Mouse (Mus musculus): ENCODE measurements around the gene Atp5b.

Atp5b gene

GRCm38 (mm10) chr10:128097587-128097971 is 14.5 kb downstream of the Atp5b start:
- peak; percentile 92 to 94 for DNase-seq

DNA sequence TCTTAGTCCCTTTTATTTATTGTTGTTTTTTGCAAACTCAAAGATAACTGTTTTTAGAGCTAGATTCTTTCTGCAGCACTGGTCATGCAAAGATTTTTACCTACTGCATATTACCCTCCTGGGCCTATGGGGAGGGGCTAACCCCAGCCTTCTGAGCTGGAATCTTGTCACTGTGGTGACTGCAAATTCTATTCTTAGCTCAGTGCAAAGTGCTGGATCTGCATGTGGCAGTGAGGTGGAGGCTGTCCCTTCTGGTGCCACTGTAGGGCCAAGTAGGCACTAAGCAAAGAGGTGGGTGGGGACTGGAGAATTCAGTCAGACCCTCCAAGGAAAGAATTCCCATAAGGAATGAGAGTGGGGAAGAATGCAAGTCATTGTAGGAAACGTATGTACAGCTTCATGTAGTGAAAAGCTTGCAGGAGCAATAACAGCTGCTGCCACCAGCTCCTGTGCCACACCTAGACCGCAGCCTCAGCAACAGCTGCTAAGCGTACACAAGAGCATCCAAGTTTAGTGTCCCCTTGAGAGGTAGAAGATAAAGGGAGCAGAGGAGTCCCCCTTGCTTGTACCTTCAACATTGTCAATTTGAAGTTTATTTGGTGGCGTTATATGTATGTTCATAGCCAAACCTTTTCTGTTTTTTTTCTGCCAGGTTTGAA is 27.2 kb downstream of the Atp5b start:
- DNase-seq: no peak

- no peak for DNase-seq
These were observed 28.2 kb downstream of the Atp5b start for GRCm38 (mm10) chr10:128111227-128111626.

DNA sequence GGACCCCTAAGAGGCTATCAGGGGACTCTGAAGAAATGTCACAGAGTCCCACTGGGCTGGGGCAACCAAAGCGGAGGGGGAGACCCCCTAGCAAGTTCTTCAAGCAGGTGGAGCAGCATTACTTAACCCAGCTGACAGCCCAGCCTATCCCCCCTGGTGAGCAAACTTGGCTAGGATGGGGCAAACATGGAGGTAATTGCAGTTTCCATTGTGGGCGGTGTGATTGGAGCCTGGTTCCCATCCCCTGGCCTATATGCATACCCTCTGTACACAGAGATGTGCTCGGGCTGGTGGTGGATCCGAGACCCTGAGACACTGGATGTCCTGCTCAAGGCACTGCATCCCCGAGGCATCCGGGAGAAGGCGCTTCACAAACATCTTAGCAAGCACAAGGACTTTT is 40.8 kb downstream of the Atp5b start:
- no peak for DNase-seq

- no peak for DNase-seq
These were observed 41.8 kb downstream of the Atp5b start for GRCm38 (mm10) chr10:128124831-128125230.

DNA sequence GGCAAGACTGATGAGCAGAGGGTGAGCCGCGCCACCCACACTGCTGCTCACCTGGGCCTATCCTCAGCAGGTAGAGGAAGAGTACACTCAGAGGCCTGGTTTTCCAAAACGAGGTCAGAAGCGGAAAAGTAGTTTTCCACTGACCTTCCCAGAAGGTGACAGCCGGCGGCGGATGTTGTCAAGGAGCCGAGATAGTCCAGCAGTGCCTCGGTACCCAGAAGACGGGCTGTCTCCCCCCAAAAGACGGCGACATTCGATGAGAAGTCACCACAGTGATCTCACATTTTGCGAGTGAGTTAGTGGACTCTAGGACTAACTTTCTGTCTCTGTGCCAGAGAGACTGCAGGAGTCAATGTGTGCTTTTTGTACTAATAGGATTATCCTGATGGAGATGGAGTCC is 42.9 kb downstream of the Atp5b start:
- no peak for DNase-seq

- no peak for DNase-seq
These were observed 44.4 kb downstream of the Atp5b start for GRCm38 (mm10) chr10:128127497-128127896.

GRCm38 (mm10) chr10:128128143-128128542 is 45.1 kb downstream of the Atp5b start:
- DNase-seq: no peak

GRCm38 (mm10) chr10:128131297-128131696 is 48.2 kb downstream of the Atp5b start:
- DNase-seq: no peak

- peak; percentile 32 to 54 for DNase-seq
These were observed 48.7 kb downstream of the Atp5b start for GRCm38 (mm10) chr10:128131812-128132211.

- peak; percentile 20 to 30 for DNase-seq
These were observed 50.7 kb downstream of the Atp5b start for GRCm38 (mm10) chr10:128133650-128134332.

GRCm38 (mm10) chr10:128135374-128135773 is 52.3 kb downstream of the Atp5b start:
- no peak for DNase-seq

Measured in cerebellum, postnatal 10 days (tissue).